Mouse (Mus musculus) midbrain, embryonic 11.5 days (tissue): ENCODE measurements around the gene Lsm2. TPM values are rescaled to one million over a fixed set of nuclear protein-coding genes. Genes with fewer than 3 reads are reported as not detected.
"Not testable (repeated sequence)": the region's sequence is repeated elsewhere in the genome, so short reads cannot be mapped to it uniquely, and the experiment has no call there.

Source experiments
- ATAC-seq: fragments of 200-750 bp; cut with Nextera tagmentation; 2 replicates; pipeline ENCODE4 v1.8.0; 2017; ENCODE audit warnings: moderate TSS enrichment, moderate library complexity; ENCODE audit not compliant: low FRiP score
- DNase-seq: peaks from one replicate; pipeline ENCODE4 v3.0.0; 2015; ENCODE audit warnings: low spot score; ENCODE audit errors: missing footprints
- H3K27ac ChIP-seq: fragments of 300-500 bp; sonication (generic); 2 replicates; pipeline ENCODE4 v1.5.1; 2014; ENCODE audit warnings: low read depth, low read length
- H3K27me3 ChIP-seq: fragments of 300-500 bp; sonication (generic); 2 replicates; pipeline ENCODE4 v1.6.1; 2014; ENCODE audit warnings: mild to moderate bottlenecking, low read length, moderate library complexity, mixed read lengths; ENCODE audit not compliant: control insufficient read depth, insufficient read depth
- H3K36me3 ChIP-seq: fragments of 300-500 bp; sonication (generic); 2 replicates; pipeline ENCODE4 v1.6.1; 2014; ENCODE audit warnings: mild to moderate bottlenecking, low read length, moderate library complexity, mixed read lengths; ENCODE audit not compliant: control insufficient read depth, insufficient read depth
- H3K4me1 ChIP-seq: fragments of 300-500 bp; sonication (generic); 2 replicates; pipeline ENCODE4 v1.6.1; 2014; ENCODE audit warnings: low read length; ENCODE audit not compliant: control insufficient read depth, insufficient read depth
- H3K4me2 ChIP-seq: fragments of 300-500 bp; sonication (generic); 2 replicates; pipeline ENCODE4 v1.6.1; 2014; ENCODE audit warnings: mild to moderate bottlenecking, moderate library complexity
- H3K4me3 ChIP-seq: fragments of 300-500 bp; sonication (generic); 2 replicates; pipeline ENCODE4 v1.5.1; 2014; ENCODE audit warnings: low read depth, low read length
- H3K9ac ChIP-seq: fragments of 300-500 bp; sonication (generic); 2 replicates; pipeline ENCODE4 v1.6.1; 2014; ENCODE audit warnings: low read length
- H3K9me3 ChIP-seq: fragments of 300-500 bp; sonication (generic); 2 replicates; pipeline ENCODE4 v1.6.1; 2016; ENCODE audit warnings: low read length; ENCODE audit not compliant: control insufficient read depth
- WGBS: fragments of 180-500 bp; shearing (Covaris S2); extraction: QIAGEN DNeasy Blood & Tissue Kit; methylation state at CpG from one replicate; pipeline ENCODE4 v1.1.7; 2014; 5-methylcytosine and 5-hydroxymethylcytosine counted together
- polyA plus RNA-seq: library from polyadenylated mRNA; unstranded; fragments of >200 nt; fragmentation: Nextera tagmentation; extraction: Ambion mirVana; gene quantifications from 2 replicates; pipeline ENCODE4 v1.2.1, GENCODE M21; 2014

The Lsm2 gene
- polyA plus RNA-seq, 1 experiment from 2014 or later, result 234 TPM

DNA sequence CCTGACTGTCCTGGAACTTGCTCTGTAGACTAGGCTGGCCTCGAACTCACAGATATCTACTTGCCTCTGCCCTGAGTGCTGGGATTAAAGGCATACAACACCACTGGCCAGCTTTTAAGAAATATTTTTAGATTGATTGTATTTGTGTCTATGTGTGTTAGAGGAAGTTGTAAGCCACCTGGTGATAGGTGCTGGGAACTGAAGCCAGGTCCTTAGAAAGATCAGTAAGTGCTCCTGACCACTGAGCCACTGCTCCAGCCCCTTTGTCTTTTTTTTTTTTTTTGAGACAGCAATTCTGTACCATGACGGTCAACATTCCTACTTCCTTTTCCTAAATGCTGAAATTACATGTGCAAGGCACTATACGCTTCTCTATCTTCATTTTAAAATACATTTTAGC lies 28.4 kb upstream of the Lsm2 start:
- 83% methylated on average over 3 of the region's 3 CpGs for WGBS
- no peak overlapping the region for H3K27ac ChIP-seq
- H3K9ac ChIP-seq, result no peak overlapping the region
- peaks cover 13% of the 10 kb centered on the region; the same call in 1 of the 2 replicates for H3K36me3 ChIP-seq
- DNase-seq, result no peak
- no peak overlapping the region for H3K4me2 ChIP-seq
- H3K27me3 ChIP-seq, result peaks cover 5% of the 10 kb centered on the region
- peaks cover 5% of the 10 kb centered on the region; the same call in 1 of the 2 replicates for H3K4me1 ChIP-seq
- ATAC-seq, result no peak
- no peak overlapping the region for H3K4me3 ChIP-seq
- H3K9me3 ChIP-seq, result no peaks in the 10 kb centered on the region

DNA sequence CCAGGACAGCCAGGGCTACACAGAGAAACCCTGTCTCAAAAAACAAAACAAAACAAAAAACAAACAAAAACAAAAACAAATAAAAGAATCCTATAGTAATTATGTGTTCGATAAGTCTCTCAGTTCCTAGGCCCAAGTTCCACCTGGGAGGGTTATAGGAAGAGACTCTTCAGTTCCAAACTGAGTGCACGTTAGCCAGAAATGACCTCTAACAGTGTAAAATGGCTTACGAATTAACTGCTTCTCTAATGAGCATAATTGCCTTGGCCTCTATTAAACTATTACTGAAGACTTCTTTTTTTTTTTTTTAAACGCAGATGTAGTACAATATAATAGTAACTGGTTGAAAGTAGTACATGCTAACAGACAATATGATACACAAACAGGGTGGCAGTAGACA lies 27.8 kb upstream of the Lsm2 start:
- no peak overlapping the region for H3K4me2 ChIP-seq
- DNase-seq (no peak), ATAC-seq (no peak)
- no peaks in the 10 kb centered on the region for H3K9me3 ChIP-seq
- no peak overlapping the region for H3K4me3 ChIP-seq
- H3K36me3 ChIP-seq, result peaks cover 13% of the 10 kb centered on the region; the same call in 1 of the 2 replicates
- peaks cover 5% of the 10 kb centered on the region; the same call in 1 of the 2 replicates for H3K4me1 ChIP-seq
- H3K9ac ChIP-seq, result no peak overlapping the region
- no peak overlapping the region for H3K27ac ChIP-seq
- peaks cover 5% of the 10 kb centered on the region for H3K27me3 ChIP-seq
- 93% methylated on average over 4 of the region's 4 CpGs for WGBS

DNA sequence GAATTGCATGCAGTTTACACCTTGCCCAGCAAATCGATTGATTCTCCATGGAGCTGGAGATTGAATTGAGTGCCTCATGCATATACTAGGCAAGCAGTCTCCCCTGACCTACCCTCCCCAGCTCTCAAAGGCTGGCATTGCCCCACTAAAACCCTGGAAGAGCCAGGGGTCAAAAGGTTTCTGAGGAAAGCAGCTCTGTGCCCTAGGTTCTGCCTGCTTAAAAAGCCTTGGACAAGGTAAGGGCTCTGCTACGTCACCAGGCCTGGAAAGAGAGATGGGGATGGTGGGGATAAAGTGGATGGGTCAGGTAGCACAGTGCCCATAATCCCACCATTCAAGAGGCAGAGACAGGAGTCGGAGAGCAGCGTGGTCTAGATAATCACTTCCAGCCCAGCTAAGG lies 26.8 kb upstream of the Lsm2 start:
- ATAC-seq, result no peak

DNA sequence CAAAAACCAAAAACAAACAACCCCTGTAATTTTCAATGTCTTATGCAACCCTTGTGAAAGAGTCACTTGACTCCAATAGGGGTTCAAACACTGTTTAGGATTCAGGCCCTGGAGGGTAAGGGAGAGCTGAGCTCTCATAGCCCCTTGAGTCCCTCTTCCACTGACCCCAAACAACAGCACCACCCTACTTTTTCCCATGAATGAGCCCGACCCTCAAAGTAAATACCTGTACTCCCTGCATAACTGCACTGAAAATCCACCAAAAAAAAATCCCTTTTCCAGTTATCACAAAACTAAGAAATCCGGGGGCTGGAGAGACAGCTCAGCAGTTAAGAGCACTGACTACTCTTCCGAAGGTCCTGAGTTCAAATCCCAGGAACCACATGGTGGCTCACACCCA lies 25.8 kb upstream of the Lsm2 start:
- no peak overlapping the region for H3K4me2 ChIP-seq
- no peak for ATAC-seq
- H3K4me3 ChIP-seq, result no peak overlapping the region
- no peak overlapping the region for H3K27ac ChIP-seq
- H3K36me3 ChIP-seq, result no peaks in the 10 kb centered on the region
- H3K27me3 ChIP-seq, result peaks cover 5% of the 10 kb centered on the region
- no peak overlapping the region for H3K9ac ChIP-seq
- H3K4me1 ChIP-seq, result peaks cover 4% of the 10 kb centered on the region
- no peaks in the 10 kb centered on the region for H3K9me3 ChIP-seq
- 77% methylated on average over 3 of the region's 3 CpGs for whole genome bisulfite sequencing
- DNase-seq, result no peak

More for the DNA sequence above, 26.8 kb upstream of the Lsm2 start:
- Histone ChIP-seq H3K9me3 (no peaks in the 10 kb centered on the region), H3K4me2 (no peak overlapping the region), H3K36me3 (peaks cover 9% of the 10 kb centered on the region; the same call in 1 of the 2 replicates), H3K4me3 (no peak overlapping the region), H3K27ac (no peak overlapping the region), H3K27me3 (peaks cover 5% of the 10 kb centered on the region), H3K9ac (peak overlapping the region; percentile 24; the same call in 1 of the 2 replicates), H3K4me1 (peaks cover 8% of the 10 kb centered on the region)
- no peak for DNase-seq
- WGBS, result 74% methylated on average over 4 of the region's 4 CpGs

DNA sequence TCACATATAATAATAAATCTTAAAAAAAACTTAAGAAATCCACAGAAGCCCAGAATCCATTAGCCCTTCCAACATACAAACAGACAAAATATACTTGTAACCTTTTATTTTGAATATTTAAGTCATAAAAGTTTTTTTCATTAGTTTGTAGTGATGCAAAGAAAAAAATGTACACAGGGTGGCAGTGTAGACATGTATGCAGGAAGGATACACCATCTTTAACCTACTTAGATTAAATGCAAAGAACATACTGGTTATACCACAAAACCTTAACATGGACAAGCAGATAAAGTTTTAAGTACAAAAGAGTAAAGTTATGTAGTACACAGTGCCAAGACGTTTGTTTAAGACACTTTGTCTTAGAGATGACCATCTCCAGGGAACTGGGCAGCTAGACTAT lies 25.3 kb upstream of the Lsm2 start:
- ATAC-seq (no peak), DNase-seq (no peak)
- H3K36me3 ChIP-seq, result no peaks in the 10 kb centered on the region
- no peaks in the 10 kb centered on the region for H3K9me3 ChIP-seq
- no peak overlapping the region for H3K4me3 ChIP-seq
- H3K27ac ChIP-seq, result no peak overlapping the region
- H3K27me3 ChIP-seq, result peaks cover 5% of the 10 kb centered on the region
- no peak overlapping the region for H3K4me2 ChIP-seq
- H3K4me1 ChIP-seq, result peaks cover 4% of the 10 kb centered on the region
- WGBS, result 53% methylated on average over 1 of the region's 1 CpGs
- H3K9ac ChIP-seq, result no peak overlapping the region

DNA sequence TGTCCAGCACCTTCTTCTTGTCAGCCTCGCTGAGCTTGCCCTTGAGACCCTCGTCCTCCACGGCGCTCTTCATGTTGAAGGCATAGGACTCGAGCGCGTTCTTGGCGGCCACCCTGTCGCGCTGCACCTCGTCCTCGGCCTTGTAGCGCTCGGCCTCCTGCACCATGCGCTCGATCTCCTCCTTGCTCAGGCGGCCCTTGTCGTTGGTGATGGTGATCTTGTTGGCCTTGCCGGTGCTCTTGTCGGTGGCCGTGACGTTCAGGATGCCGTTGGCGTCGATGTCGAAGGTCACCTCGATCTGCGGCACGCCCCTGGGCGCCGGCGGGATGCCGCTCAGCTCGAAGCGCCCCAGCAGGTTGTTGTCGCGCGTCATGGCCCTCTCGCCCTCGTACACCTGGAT lies 24.4 kb upstream of the Lsm2 start:
- H3K36me3 ChIP-seq, H3K9me3 ChIP-seq, H3K4me1 ChIP-seq, H3K27ac ChIP-seq, H3K4me3 ChIP-seq, H3K9ac ChIP-seq, ATAC-seq, DNase-seq, H3K27me3 ChIP-seq, H3K4me2 ChIP-seq: not testable (repeated sequence)
- WGBS, result 36% methylated on average over 30 of the region's 40 CpGs

DNA sequence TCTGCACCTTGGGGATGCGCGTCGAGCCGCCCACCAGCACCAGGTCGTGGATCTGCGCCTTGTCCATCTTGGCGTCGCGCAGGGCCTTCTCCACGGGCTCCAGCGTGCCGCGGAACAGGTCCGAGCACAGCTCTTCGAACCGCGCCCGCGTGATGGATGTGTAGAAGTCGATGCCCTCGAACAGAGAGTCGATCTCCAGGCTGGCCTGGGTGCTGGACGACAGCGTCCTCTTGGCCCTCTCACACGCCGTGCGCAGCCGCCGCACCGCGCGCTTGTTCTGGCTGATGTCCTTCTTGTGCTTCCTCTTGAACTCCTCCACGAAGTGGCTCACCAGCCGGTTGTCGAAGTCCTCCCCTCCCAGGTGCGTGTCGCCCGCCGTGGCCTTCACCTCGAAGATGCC lies 23.7 kb upstream of the Lsm2 start:
- not testable (repeated sequence) for H3K4me3 ChIP-seq
- WGBS, result 29% methylated on average over 19 of the region's 40 CpGs

DNA sequence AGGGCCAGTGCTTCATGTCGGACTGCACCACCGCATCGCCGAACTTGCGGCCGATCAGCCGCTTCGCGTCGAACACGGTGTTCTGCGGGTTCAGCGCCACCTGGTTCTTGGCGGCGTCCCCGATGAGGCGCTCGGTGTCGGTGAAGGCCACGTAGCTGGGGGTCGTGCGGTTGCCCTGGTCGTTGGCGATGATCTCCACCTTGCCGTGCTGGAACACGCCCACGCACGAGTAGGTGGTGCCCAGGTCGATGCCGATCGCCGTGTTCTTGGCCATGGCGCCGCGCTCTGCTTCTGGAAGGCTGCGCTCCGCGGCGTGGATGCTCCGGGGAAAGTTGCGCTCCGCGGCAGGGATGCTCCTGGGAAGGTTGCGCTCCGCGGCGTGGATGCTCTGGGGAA lies 22.9 kb upstream of the Lsm2 start:
- not testable (repeated sequence) for H3K4me1 ChIP-seq, DNase-seq, H3K27ac ChIP-seq, H3K9ac ChIP-seq, H3K9me3 ChIP-seq, ATAC-seq, H3K27me3 ChIP-seq, H3K36me3 ChIP-seq
- Histone ChIP-seq H3K4me2 (peak overlapping the region; percentile 77), H3K4me3 (peak overlapping the region; percentile 25; the same call in 1 of the 2 replicates)
- WGBS, result 1% methylated on average over 22 of the region's 47 CpGs

More for the DNA sequence above, 23.7 kb upstream of the Lsm2 start:
- not testable (repeated sequence) for H3K4me2 ChIP-seq, H3K9me3 ChIP-seq, H3K27ac ChIP-seq, ATAC-seq, H3K36me3 ChIP-seq, DNase-seq, H3K4me1 ChIP-seq, H3K27me3 ChIP-seq, H3K9ac ChIP-seq

DNA sequence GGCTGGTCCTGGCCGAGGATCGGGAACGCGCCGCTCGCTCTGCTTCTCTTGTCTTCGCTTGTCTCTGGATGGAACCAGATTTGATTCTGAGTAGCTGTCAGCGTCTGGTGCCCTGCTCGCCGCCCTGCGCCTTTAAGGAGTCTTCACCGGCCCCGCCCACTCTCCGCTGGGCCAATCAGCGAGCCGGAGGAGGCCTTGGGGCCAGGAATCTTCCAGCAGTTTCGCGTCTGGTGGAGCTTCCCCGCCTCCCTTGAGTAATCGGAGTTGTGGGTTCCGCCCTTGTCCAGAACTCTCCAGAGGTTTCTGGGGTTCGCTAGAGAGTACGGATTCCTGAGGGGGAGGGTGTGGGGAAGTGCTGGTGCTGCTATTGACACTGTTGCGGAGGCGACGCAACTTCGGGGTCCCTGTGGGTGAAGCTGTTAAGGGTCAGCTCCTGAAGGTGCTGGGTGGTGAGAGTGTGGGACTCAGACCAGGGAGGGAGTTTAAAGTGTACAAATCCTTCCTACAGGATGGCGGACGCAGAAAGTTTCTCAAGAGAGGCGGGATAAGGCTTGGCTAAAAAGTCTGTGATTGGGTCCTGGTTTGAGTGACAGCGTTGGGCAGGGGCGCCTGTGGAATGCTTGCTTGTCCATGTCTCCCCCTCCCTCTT lies 22.4 kb upstream of the Lsm2 start, which contains the start of gene Hspa1b:
Hspa1b (minus strand) TSS at position 109 of the 649 bp plus-strand sequence.
- Histone ChIP-seq H3K27ac (peak within 1 kb of the TSS; percentile 56; the same call in 1 of the 2 replicates), H3K4me2 (peak within 1 kb of the TSS; percentile 77), H3K9ac (peak within 1 kb of the TSS; percentile 64), H3K4me3 (peak within 1 kb of the TSS; percentile 42)
- not testable (repeated sequence) for H3K27me3 ChIP-seq, H3K36me3 ChIP-seq, H3K4me1 ChIP-seq, H3K9me3 ChIP-seq
- ATAC-seq (peak; percentile 95), DNase-seq (peak; percentile 97)
- under 1% methylated on average over 30 of the region's 32 CpGs for WGBS
